Mouse (Mus musculus) heart, embryonic 16.5 days (tissue): Measurements from ENCODE around the gene Tenm2. TPM values are rescaled to one million over a fixed set of nuclear protein-coding genes. Genes with fewer than 3 reads are reported as not detected.

Experiments used
- ATAC-seq: fragments of 200-750 bp; cut with Nextera tagmentation; replicated peaks from 2 replicates; pipeline ENCODE4 v1.8.0; 2017; ENCODE audit warnings: moderate number of reproducible peaks; ENCODE audit not compliant: insufficient read depth, low FRiP score; ENCODE audit errors: extremely low read depth
- H3K27ac ChIP-seq: fragments of 300-500 bp; sonication (generic); 2 replicates; pipeline ENCODE4 v1.5.1; 2014; ENCODE audit warnings: mild to moderate bottlenecking, low read length, control low read depth, moderate library complexity
- H3K27me3 ChIP-seq: fragments of 300-500 bp; sonication (generic); 2 replicates; pipeline ENCODE4 v1.6.1; 2014; ENCODE audit warnings: low read length, mixed read lengths; ENCODE audit not compliant: control insufficient read depth, insufficient read depth
- H3K36me3 ChIP-seq: fragments of 300-500 bp; sonication (generic); 2 replicates; pipeline ENCODE4 v1.6.1; 2014; ENCODE audit not compliant: control insufficient read depth, insufficient read depth
- H3K4me1 ChIP-seq: fragments of 300-500 bp; sonication (generic); 2 replicates; pipeline ENCODE4 v1.6.1; 2014; ENCODE audit warnings: low read length, mixed read lengths; ENCODE audit not compliant: control insufficient read depth, insufficient read depth
- H3K4me2 ChIP-seq: fragments of 300-500 bp; sonication (generic); 2 replicates; pipeline ENCODE4 v1.6.1; 2014; ENCODE audit warnings: low read depth, mild to moderate bottlenecking, control low read depth, low read length
- H3K4me3 ChIP-seq: fragments of 300-500 bp; sonication (generic); 2 replicates; pipeline ENCODE4 v1.5.1; 2014; ENCODE audit warnings: mild to moderate bottlenecking, control low read depth, low read length
- H3K9ac ChIP-seq: fragments of 300-500 bp; sonication (generic); 2 replicates; pipeline ENCODE4 v1.6.1; 2014; ENCODE audit warnings: low read length, control low read depth
- H3K9me3 ChIP-seq: fragments of 300-500 bp; sonication (generic); replicated peaks from 2 replicates; pipeline ENCODE4 v1.6.1; 2016; ENCODE audit warnings: low read length; ENCODE audit not compliant: control insufficient read depth
- WGBS: fragments of 180-500 bp; shearing (Covaris S2); extraction: QIAGEN DNeasy Blood & Tissue Kit; methylation state at CpG from one replicate; pipeline ENCODE4 v1.1.7; 2014; 5-methylcytosine and 5-hydroxymethylcytosine counted together
- polyA plus RNA-seq: library from polyadenylated mRNA; unstranded; fragments of >200 nt; fragmentation: Nextera tagmentation; extraction: Ambion mirVana; gene quantifications from 2 replicates; pipeline ENCODE4 v1.2.1, GENCODE M21; 2015

Gene Tenm2
- polyA plus RNA-seq, 1 experiment from 2014 or later, result 0.71 TPM

- H3K27ac ChIP-seq, result no peak overlapping the region
- no peak for ATAC-seq
- WGBS, result 15% methylated on average over 5 of the region's 5 CpGs
- H3K4me2 ChIP-seq, result no peak overlapping the region
- H3K36me3 ChIP-seq, result no peaks in the 10 kb centered on the region
- H3K9ac ChIP-seq, result no peak overlapping the region; the same call in 1 of the 2 replicates
- H3K4me1 ChIP-seq, result peaks cover 2% of the 10 kb centered on the region
- no peak overlapping the region for H3K4me3 ChIP-seq
- no peaks in the 10 kb centered on the region for H3K9me3 ChIP-seq
- peaks cover 9% of the 10 kb centered on the region for H3K27me3 ChIP-seq
These were observed 1186.2 kb downstream of the Tenm2 start for GRCm38 (mm10) chr11:36049547-36049946.

GRCm38 (mm10) chr11:36045681-36046276 lies 1190.0 kb downstream of the Tenm2 start:
- Histone ChIP-seq H3K9ac (peak overlapping the region; percentile 75), H3K27ac (no peak overlapping the region), H3K4me3 (peak overlapping the region; percentile 66), H3K36me3 (no peaks in the 10 kb centered on the region), H3K4me1 (peaks cover 2% of the 10 kb centered on the region), H3K27me3 (peaks cover 6% of the 10 kb centered on the region), H3K4me2 (peak overlapping the region; percentile 76), H3K9me3 (no peaks in the 10 kb centered on the region)
- 3% methylated on average over 13 of the region's 13 CpGs for WGBS
- ATAC-seq, result peak; percentile 59

GRCm38 (mm10) chr11:36041411-36041810 lies 1194.4 kb downstream of the Tenm2 start:
- no peak overlapping the region for H3K9ac ChIP-seq
- H3K4me3 ChIP-seq, result no peak overlapping the region
- no peak for ATAC-seq
- H3K36me3 ChIP-seq, result no peaks in the 10 kb centered on the region
- H3K9me3 ChIP-seq, result no peaks in the 10 kb centered on the region
- peaks cover 16% of the 10 kb centered on the region for H3K4me1 ChIP-seq
- no peaks in the 10 kb centered on the region; the same call in 1 of the 2 replicates for H3K27me3 ChIP-seq
- H3K4me2 ChIP-seq, result no peak overlapping the region
- H3K27ac ChIP-seq, result no peak overlapping the region
- 74% methylated on average over 13 of the region's 13 CpGs for WGBS

- Histone ChIP-seq H3K9ac (no peak overlapping the region), H3K4me1 (peaks cover 20% of the 10 kb centered on the region), H3K4me2 (no peak overlapping the region), H3K36me3 (no peaks in the 10 kb centered on the region), H3K9me3 (no peaks in the 10 kb centered on the region), H3K27ac (no peak overlapping the region), H3K27me3 (no peaks in the 10 kb centered on the region; the same call in 1 of the 2 replicates), H3K4me3 (no peak overlapping the region)
- 65% methylated on average over 10 of the region's 10 CpGs for WGBS
- no peak for ATAC-seq
These were observed 1195.1 kb downstream of the Tenm2 start for GRCm38 (mm10) chr11:36040508-36041233.

GRCm38 (mm10) chr11:36039825-36040224 lies 1195.9 kb downstream of the Tenm2 start:
- 86% methylated on average over 10 of the region's 10 CpGs for WGBS
- Histone ChIP-seq H3K9me3 (no peaks in the 10 kb centered on the region), H3K27me3 (no peaks in the 10 kb centered on the region; the same call in 1 of the 2 replicates), H3K9ac (no peak overlapping the region), H3K4me1 (peaks cover 22% of the 10 kb centered on the region), H3K4me2 (no peak overlapping the region), H3K4me3 (no peak overlapping the region), H3K36me3 (no peaks in the 10 kb centered on the region), H3K27ac (no peak overlapping the region)
- ATAC-seq, result no peak

GRCm38 (mm10) chr11:36038386-36038785 lies 1197.4 kb downstream of the Tenm2 start:
- Histone ChIP-seq H3K9ac (no peak overlapping the region), H3K4me2 (no peak overlapping the region), H3K4me1 (peaks cover 22% of the 10 kb centered on the region), H3K9me3 (no peaks in the 10 kb centered on the region), H3K4me3 (no peak overlapping the region), H3K27me3 (no peaks in the 10 kb centered on the region), H3K36me3 (no peaks in the 10 kb centered on the region), H3K27ac (no peak overlapping the region)
- no peak for ATAC-seq
- WGBS, result 33% methylated on average over 3 of the region's 3 CpGs

- Histone ChIP-seq H3K4me1 (peaks cover 22% of the 10 kb centered on the region), H3K4me3 (no peak overlapping the region), H3K4me2 (no peak overlapping the region), H3K9ac (no peak overlapping the region), H3K27me3 (no peaks in the 10 kb centered on the region), H3K27ac (no peak overlapping the region), H3K36me3 (no peaks in the 10 kb centered on the region), H3K9me3 (no peaks in the 10 kb centered on the region)
- WGBS, result 84% methylated on average over 4 of the region's 4 CpGs
- no peak for ATAC-seq
These were observed 1198.5 kb downstream of the Tenm2 start for GRCm38 (mm10) chr11:36037311-36037710.

- ATAC-seq, result peak; percentile 93
- Histone ChIP-seq H3K4me2 (no peak overlapping the region), H3K9me3 (no peaks in the 10 kb centered on the region), H3K9ac (no peak overlapping the region), H3K4me1 (peaks cover 22% of the 10 kb centered on the region), H3K27ac (peak overlapping the region; percentile 87), H3K36me3 (no peaks in the 10 kb centered on the region), H3K4me3 (no peak overlapping the region), H3K27me3 (no peaks in the 10 kb centered on the region)
- WGBS, result 19% methylated on average over 7 of the region's 7 CpGs
These were observed 1199.6 kb downstream of the Tenm2 start for GRCm38 (mm10) chr11:36036061-36036695.

GRCm38 (mm10) chr11:36031751-36032150 lies 1204.0 kb downstream of the Tenm2 start:
- H3K4me2 ChIP-seq, result no peak overlapping the region
- 55% methylated on average over 9 of the region's 9 CpGs for WGBS
- no peaks in the 10 kb centered on the region for H3K27me3 ChIP-seq
- no peak for ATAC-seq
- H3K9me3 ChIP-seq, result peaks cover 3% of the 10 kb centered on the region; the same call in 1 of the 2 replicates
- no peak overlapping the region for H3K27ac ChIP-seq
- peaks cover 13% of the 10 kb centered on the region for H3K4me1 ChIP-seq
- no peak overlapping the region for H3K9ac ChIP-seq
- H3K4me3 ChIP-seq, result no peak overlapping the region
- no peaks in the 10 kb centered on the region for H3K36me3 ChIP-seq
